In the genomic region with DNA sequence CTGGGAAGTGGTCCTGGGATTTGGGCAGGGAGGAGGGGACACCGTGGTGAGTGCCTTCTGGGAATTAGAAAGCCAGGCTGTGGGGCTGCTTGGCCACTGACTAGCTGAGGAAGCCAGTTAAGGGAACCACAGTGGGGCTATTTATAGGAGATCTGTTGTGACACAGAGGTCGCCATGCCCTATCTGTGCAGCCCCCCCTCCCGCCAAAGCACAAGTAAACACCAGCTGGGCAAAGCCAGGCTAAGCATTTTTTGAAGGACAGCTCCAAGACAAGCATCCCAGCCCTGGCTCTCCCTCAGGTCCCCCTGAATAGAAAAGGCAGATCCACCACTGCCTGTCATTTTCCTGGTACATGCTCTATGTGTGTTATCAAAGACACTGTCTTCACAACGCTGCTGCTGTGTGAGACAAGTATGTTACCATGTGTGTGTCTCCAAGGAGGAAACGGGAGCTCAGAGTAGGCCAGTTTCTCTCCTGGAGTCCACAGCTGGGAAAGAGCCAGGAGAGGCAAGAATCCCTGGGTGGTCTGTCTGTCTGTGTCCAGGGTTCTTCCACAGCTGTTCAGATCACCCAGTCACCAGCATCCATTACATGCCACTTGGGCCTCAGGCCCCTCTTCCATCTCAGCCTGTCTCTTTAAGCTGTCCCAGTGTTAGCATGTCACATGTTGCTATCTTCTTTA, we compare ENCODE assay signal across 8 mouse cellular contexts. TPM values are rescaled to one million over a fixed set of nuclear protein-coding genes. Genes with fewer than 3 reads are reported as not detected.
A peak's percentile ranks its signal among the peaks of the same experiment; 100 is the strongest.
DNase-seq lines count a peak whose midpoint lies in the region; ATAC-seq lines count a peak whose summit lies in the region.

No protein-coding gene starts in this region.

- H3K9ac ChIP-seq in intestine, embryonic 15.5 days: no peak overlapping the region
- H3K9ac ChIP-seq in stomach, embryonic 14.5 days (replicated peaks; ENCODE audit: low read depth, low read length): no peak overlapping the region

- no peaks in the 10 kb centered on the region for H3K36me3 ChIP-seq in intestine, embryonic 15.5 days
- H3K36me3 ChIP-seq in stomach, embryonic 14.5 days (ENCODE audit: control insufficient read depth, insufficient read depth, low read length): no peaks in the 10 kb centered on the region

- H3K9me3 ChIP-seq in intestine, embryonic 15.5 days: no peaks in the 10 kb centered on the region
- no peaks in the 10 kb centered on the region for H3K9me3 ChIP-seq in stomach, embryonic 14.5 days (ENCODE audit: control insufficient read depth, low read depth, low read length)

- peak; percentile 14 for DNase-seq in adrenal gland, adult 2 months
- no peak for DNase-seq in adrenal gland, postnatal 14 days
- DNase-seq in ovary, postnatal 36 days (ENCODE audit: low spot score): peak; percentile 64
- no peak for DNase-seq in ovary, postnatal 10 days (ENCODE audit: low spot score)
- DNase-seq in yolk sac, embryonic 10.5 days (ENCODE audit: low spot score): no peak

- no peak overlapping the region for H3K4me3 ChIP-seq in intestine, embryonic 15.5 days (replicated peaks)
- H3K4me3 ChIP-seq in stomach, embryonic 14.5 days (ENCODE audit: low read depth, low read length): no peak overlapping the region

- 46% methylated on average over 5 of the region's 5 CpGs for WGBS in intestine, embryonic 15.5 days
- 55% methylated on average over 5 of the region's 5 CpGs for WGBS in stomach, embryonic 14.5 days

- no peak for ATAC-seq in intestine, embryonic 15.5 days
- ATAC-seq in stomach, embryonic 14.5 days (ENCODE audit: insufficient number of reproducible peaks, insufficient read depth, low FRiP score, low read depth): no peak
- ATAC-seq in erythroblast, adult 5-6 weeks (replicated peaks; ENCODE audit: low FRiP score, poor library complexity, severe bottlenecking): no peak

- H3K4me2 ChIP-seq in intestine, embryonic 15.5 days (replicated peaks): no peak overlapping the region
- H3K4me2 ChIP-seq in stomach, embryonic 14.5 days (replicated peaks; ENCODE audit: low read depth, low read length): no peak overlapping the region

- H3K27me3 ChIP-seq in intestine, embryonic 15.5 days (replicated peaks): no peaks in the 10 kb centered on the region
- no peaks in the 10 kb centered on the region for H3K27me3 ChIP-seq in stomach, embryonic 14.5 days (ENCODE audit: control insufficient read depth, insufficient read depth, low read length)

- peak overlapping the region; percentile 57 for H3K27ac ChIP-seq in intestine, embryonic 15.5 days
- peak overlapping the region; percentile 69 for H3K27ac ChIP-seq in stomach, embryonic 14.5 days (ENCODE audit: low read length)

- peaks cover 20% of the 10 kb centered on the region for H3K4me1 ChIP-seq in intestine, embryonic 15.5 days (replicated peaks)
- H3K4me1 ChIP-seq in stomach, embryonic 14.5 days (ENCODE audit: control insufficient read depth, insufficient read depth, low read length): peaks cover 19% of the 10 kb centered on the region

RNA-seq across cellular contexts. Expression of gene Nr4a1, which starts 5.9 kb away (rescaled TPM):
- 100 to 1,000 TPM; 560 to 565 TPM for total RNA-seq in adrenal gland, adult 2 months (2021)
- 162 and 415 TPM in 2 replicates for polyA plus RNA-seq in adrenal gland, adult 2 months (2012; rRNA removed)
- total RNA-seq in adrenal gland, postnatal 14 days (2021): 357 and 680 TPM in 2 replicates
- 7.9 and 8.9 TPM in 2 replicates for polyA plus RNA-seq in intestine, embryonic 15.5 days (2015; fragmentation: Nextera tagmentation; extraction: Ambion mirVana)
- 10.1 and 12.1 TPM in 2 replicates for polyA plus RNA-seq in stomach, embryonic 14.5 days (2014; fragmentation: Nextera tagmentation; extraction: Ambion mirVana)
- total RNA-seq in erythroblast, adult 5-6 weeks (2015; ENCODE audit: low replicate concordance): 3.3 and 11.3 TPM in 2 replicates
- 6.0 and 15.7 TPM in 2 replicates for total RNA-seq in erythroblast, adult 5-6 weeks (2017; ENCODE audit: low replicate concordance)

RNA-seq across cellular contexts. Expression of gene Grasp, which starts 24.2 kb away (rescaled TPM):
- 10 to 100 TPM; 16.4 to 21.0 TPM for total RNA-seq in adrenal gland, adult 2 months (2021)
- polyA plus RNA-seq in adrenal gland, adult 2 months (2012; rRNA removed): 53.0 and 60.3 TPM in 2 replicates
- total RNA-seq in adrenal gland, postnatal 14 days (2021): 20.7 and 29.7 TPM in 2 replicates
- polyA plus RNA-seq in intestine, embryonic 15.5 days (2015; fragmentation: Nextera tagmentation; extraction: Ambion mirVana): 3.9 and 4.8 TPM in 2 replicates
- polyA plus RNA-seq in stomach, embryonic 14.5 days (2014; fragmentation: Nextera tagmentation; extraction: Ambion mirVana): 6.4 and 7.2 TPM in 2 replicates
- total RNA-seq in erythroblast, adult 5-6 weeks (2015; ENCODE audit: low replicate concordance): not detected in 2 replicates
- 0.84 TPM in 1 of 2 replicates, not detected in the other for total RNA-seq in erythroblast, adult 5-6 weeks (2017; ENCODE audit: low replicate concordance)

RNA-seq across cellular contexts. Expression of gene Atg101, which starts 35.9 kb away (rescaled TPM):
- 10 to 100 TPM; 38.6 to 58.8 TPM for total RNA-seq in adrenal gland, adult 2 months (2021)
- 31.9 and 35.4 TPM in 2 replicates for polyA plus RNA-seq in adrenal gland, adult 2 months (2012; rRNA removed)
- total RNA-seq in adrenal gland, postnatal 14 days (2021): 64.4 and 97.1 TPM in 2 replicates
- polyA plus RNA-seq in intestine, embryonic 15.5 days (2015; fragmentation: Nextera tagmentation; extraction: Ambion mirVana): 61.1 and 62.0 TPM in 2 replicates
- polyA plus RNA-seq in stomach, embryonic 14.5 days (2014; fragmentation: Nextera tagmentation; extraction: Ambion mirVana): 63.5 and 64.1 TPM in 2 replicates
- total RNA-seq in erythroblast, adult 5-6 weeks (2015; ENCODE audit: low replicate concordance): 7.9 and 14.2 TPM in 2 replicates
- total RNA-seq in erythroblast, adult 5-6 weeks (2017; ENCODE audit: low replicate concordance): 13.0 and 14.1 TPM in 2 replicates

RNA-seq across cellular contexts. Expression of gene 6030408B16Rik, which starts 44.8 kb away (rescaled TPM):
- under 1 TPM; 0.40 to 0.52 TPM for total RNA-seq in adrenal gland, adult 2 months (2021)
- polyA plus RNA-seq in adrenal gland, adult 2 months (2012; rRNA removed): 1.4 and 2.0 TPM in 2 replicates
- total RNA-seq in adrenal gland, postnatal 14 days (2021): 2.1 and 2.4 TPM in 2 replicates
- 4.1 TPM in 2 replicates for polyA plus RNA-seq in intestine, embryonic 15.5 days (2015; fragmentation: Nextera tagmentation; extraction: Ambion mirVana)
- 20.1 and 25.0 TPM in 2 replicates for polyA plus RNA-seq in stomach, embryonic 14.5 days (2014; fragmentation: Nextera tagmentation; extraction: Ambion mirVana)
- total RNA-seq in erythroblast, adult 5-6 weeks (2015; ENCODE audit: low replicate concordance): not detected in 2 replicates
- not detected in 2 replicates for total RNA-seq in erythroblast, adult 5-6 weeks (2017; ENCODE audit: low replicate concordance)

Comparison
In these comparisons a context has a peak if more than half of its experiments do, and no peak if none do; other contexts are left out.
1. DNase-seq: peak in adrenal gland, adult 2 months (single experiment) and ovary, postnatal 36 days (single experiment); none in adrenal gland, postnatal 14 days (single experiment), ovary, postnatal 10 days (single experiment) and yolk sac, embryonic 10.5 days (single experiment).
2. RNA of gene Nr4a1, which starts 5.9 kb away (total RNA-seq): 357 to 680 TPM in adrenal gland, postnatal 14 days and 560 to 565 TPM in adrenal gland, adult 2 months; 3.3 to 15.7 TPM in erythroblast, adult 5-6 weeks; every median in the first group is over 10 times any median in the second.
3. RNA of gene Grasp, which starts 24.2 kb away (total RNA-seq): 20.7 to 29.7 TPM in adrenal gland, postnatal 14 days and 16.4 to 21.0 TPM in adrenal gland, adult 2 months; 0.84 TPM in erythroblast, adult 5-6 weeks; every median in the first group is over 4 times any median in the second.